Mouse (Mus musculus) C2C12 (cell line): ENCODE measurements at regions not wholly inside any gene's neighbourhood (a gene's known extent, or its start where the extent isn't known, plus 50 kb on each side); places are given as distances from the start of the nearest gene placed in this dataset. TPM values are rescaled to one million over a fixed set of nuclear protein-coding genes. Genes with fewer than 3 reads are reported as not detected.
"Not testable (repeated sequence)": the region's sequence is repeated elsewhere in the genome, so short reads cannot be mapped to it uniquely, and the experiment has no call there.

Experiments
- H3K27me3 ChIP-seq: one replicate; pipeline ENCODE4 v1.6.1; 2011; ENCODE audit not compliant: control insufficient read depth, insufficient read depth, insufficient read length
- H3K36me3 ChIP-seq: one replicate; pipeline ENCODE4 v1.6.1; 2011; ENCODE audit not compliant: control insufficient read depth, insufficient read depth
- H3K4me3 ChIP-seq: one replicate; pipeline ENCODE4 v1.5.1; 2011; ENCODE audit warnings: mild to moderate bottlenecking, control low read depth; ENCODE audit not compliant: poor library complexity, insufficient read depth, severe bottlenecking
- H3K79me2 ChIP-seq: one replicate; pipeline ENCODE4 v1.6.1; 2011; ENCODE audit not compliant: control insufficient read depth, insufficient read depth
- H3K79me3 ChIP-seq: one replicate; pipeline ENCODE4 v1.6.1; 2011; ENCODE audit warnings: low read depth, control low read depth
- H3ac ChIP-seq: one replicate; pipeline ENCODE3; 2011; ENCODE audit warnings: low read depth; ENCODE audit not compliant: control insufficient read depth, insufficient read length
- CEBPB ChIP-seq: IDR thresholded peaks from one replicate; pipeline ENCODE4 v1.6.1; 2011; ENCODE audit warnings: low read depth, mild to moderate bottlenecking, control low read depth, moderate library complexity
- CTCF ChIP-seq: IDR thresholded peaks from one replicate; pipeline ENCODE4 v1.5.1; 2011; ENCODE audit not compliant: control insufficient read depth, insufficient read depth, insufficient read length
- FOSL1 ChIP-seq: IDR thresholded peaks from one replicate; pipeline ENCODE4 v1.8.0; 2011; ENCODE audit warnings: mild to moderate bottlenecking, low read length; ENCODE audit not compliant: poor library complexity, insufficient read depth, severe bottlenecking
- MAX ChIP-seq: IDR thresholded peaks from one replicate; pipeline ENCODE4 v1.6.1; 2011; ENCODE audit warnings: mild to moderate bottlenecking, control low read depth
- MYOD1 ChIP-seq: IDR thresholded peaks from one replicate; pipeline ENCODE4 v1.6.1; 2011; ENCODE audit warnings: low read depth; ENCODE audit not compliant: control insufficient read depth, insufficient read length
- MYOG ChIP-seq: IDR thresholded peaks from one replicate; pipeline ENCODE4 v1.6.1; 2011; ENCODE audit not compliant: control insufficient read depth, insufficient read length; ENCODE audit errors: extremely low read depth
- USF1 ChIP-seq: IDR thresholded peaks from one replicate; pipeline ENCODE4 v1.6.1; 2011; ENCODE audit warnings: low read depth, mild to moderate bottlenecking, control low read depth, moderate library complexity
- microRNA-seq: library from miRNA; unstranded; fragments of <30 nt; microRNA quantifications from one replicate; pipeline ENCODE4, GENCODE M21; 2019; ENCODE audit warnings: borderline microRNAs expressed

- Histone ChIP-seq H3K79me2 (no peaks in the 10 kb centered on the region), H3K36me3 (no peaks in the 10 kb centered on the region), H3K79me3 (no peaks in the 10 kb centered on the region), H3K4me3 (no peak overlapping the region), H3ac (no peak overlapping the region), H3K27me3 (no peaks in the 10 kb centered on the region)
- TF ChIP-seq MYOG (no peak), MAX (no peak), CEBPB (no peak), FOSL1 (no peak), CTCF (no peak), USF1 (no peak), MYOD1 (no peak)
These were observed 765.3 kb downstream of the Trib2 start for GRCm38 (mm10) chr12:15051387-15051786.

DNA sequence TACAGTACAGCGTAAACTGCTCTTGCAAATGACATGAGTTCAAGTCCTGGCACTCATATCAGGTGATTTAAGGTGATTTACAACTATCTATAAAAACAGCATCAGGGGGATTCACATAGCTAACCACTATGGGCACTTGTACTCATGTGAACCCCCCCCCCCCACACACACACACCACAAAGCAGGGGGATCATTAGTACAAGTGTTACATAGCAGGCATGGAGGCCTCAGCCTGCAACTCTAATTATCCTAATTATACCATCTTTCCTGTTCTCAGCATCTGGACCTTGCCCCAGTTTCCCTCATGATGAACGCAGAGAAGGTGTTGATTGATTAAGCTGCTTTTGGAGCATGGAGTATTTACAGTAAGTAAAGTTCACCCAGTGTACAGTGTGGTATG, 773.5 kb downstream of the Trib2 start:
- no peaks in the 10 kb centered on the region for H3K36me3 ChIP-seq
- H3ac ChIP-seq = no peak overlapping the region
- no peaks in the 10 kb centered on the region for H3K79me3 ChIP-seq
- H3K27me3 ChIP-seq = no peaks in the 10 kb centered on the region
- TF ChIP-seq FOSL1 (no peak), MAX (no peak), CEBPB (no peak), MYOD1 (no peak), USF1 (no peak), MYOG (no peak), CTCF (no peak)
- H3K79me2 ChIP-seq = no peaks in the 10 kb centered on the region
- no peak overlapping the region for H3K4me3 ChIP-seq

- TF ChIP-seq MYOD1 (no peak), MAX (no peak), CTCF (no peak), USF1 (no peak), CEBPB (no peak), MYOG (no peak), FOSL1 (no peak)
These were observed 805.6 kb downstream of the Trib2 start for GRCm38 (mm10) chr12:15011091-15011490.

DNA sequence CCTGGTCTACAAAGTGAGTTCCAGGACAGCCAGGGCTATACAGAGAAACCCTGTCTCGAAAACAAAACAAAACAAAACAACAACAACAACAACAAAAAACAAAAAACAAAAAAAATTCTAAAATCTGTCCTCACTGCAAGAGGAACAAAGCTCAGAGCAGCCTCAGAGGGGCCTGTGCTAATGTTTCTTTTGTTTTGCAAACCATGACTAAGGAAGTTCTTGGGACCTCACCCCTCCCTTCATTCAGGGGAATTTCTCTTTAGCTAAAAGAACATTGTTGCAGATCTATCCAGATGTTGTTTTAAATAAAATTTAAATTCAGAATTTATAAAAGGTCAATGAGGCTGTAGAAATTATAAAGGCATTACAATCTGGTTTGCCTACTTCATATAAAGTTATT, 814.3 kb downstream of the Trib2 start:
- H3ac ChIP-seq, H3K79me3 ChIP-seq, H3K4me3 ChIP-seq, H3K27me3 ChIP-seq, H3K79me2 ChIP-seq, H3K36me3 ChIP-seq: not testable (repeated sequence)

More at GRCm38 (mm10) chr12:15011091-15011490, 805.6 kb downstream of the Trib2 start:
- Histone ChIP-seq H3K4me3 (no peak overlapping the region), H3K27me3 (no peaks in the 10 kb centered on the region), H3ac (no peak overlapping the region), H3K36me3 (no peaks in the 10 kb centered on the region), H3K79me3 (no peaks in the 10 kb centered on the region), H3K79me2 (no peaks in the 10 kb centered on the region)

Small RNA genes in the stretch of these regions (microRNA-seq; reads per million reads assigned to microRNA genes)
- not detected for gene Gm27682
